Mouse (Mus musculus) E14TG2a.4 (cell line): ENCODE results near the gene Vwce.

ENCODE experiments used
- CTCF ChIP-seq: conservative IDR thresholded peaks from 2 replicates; pipeline ENCODE4 v1.5.1; 2014; ENCODE audit warnings: low read length
- NANOG ChIP-seq: IDR thresholded peaks from 2 replicates; pipeline ENCODE4 v1.6.1; 2014; ENCODE audit warnings: borderline replicate concordance, low read length, mixed read lengths

- no peak for TF ChIP-seq NANOG
- no peak for TF ChIP-seq CTCF
These were observed 76.7 kb downstream of the Vwce start for GRCm38 (mm10) chr19:10710751-10711150.
